Mouse (Mus musculus): ENCODE results near the gene Asb5. TPM values are rescaled to one million over a fixed set of nuclear protein-coding genes. Genes with fewer than 3 reads are reported as not detected.

Gene Asb5
- total and polyA plus RNA-seq, 3 experiments, result not detected

DNA sequence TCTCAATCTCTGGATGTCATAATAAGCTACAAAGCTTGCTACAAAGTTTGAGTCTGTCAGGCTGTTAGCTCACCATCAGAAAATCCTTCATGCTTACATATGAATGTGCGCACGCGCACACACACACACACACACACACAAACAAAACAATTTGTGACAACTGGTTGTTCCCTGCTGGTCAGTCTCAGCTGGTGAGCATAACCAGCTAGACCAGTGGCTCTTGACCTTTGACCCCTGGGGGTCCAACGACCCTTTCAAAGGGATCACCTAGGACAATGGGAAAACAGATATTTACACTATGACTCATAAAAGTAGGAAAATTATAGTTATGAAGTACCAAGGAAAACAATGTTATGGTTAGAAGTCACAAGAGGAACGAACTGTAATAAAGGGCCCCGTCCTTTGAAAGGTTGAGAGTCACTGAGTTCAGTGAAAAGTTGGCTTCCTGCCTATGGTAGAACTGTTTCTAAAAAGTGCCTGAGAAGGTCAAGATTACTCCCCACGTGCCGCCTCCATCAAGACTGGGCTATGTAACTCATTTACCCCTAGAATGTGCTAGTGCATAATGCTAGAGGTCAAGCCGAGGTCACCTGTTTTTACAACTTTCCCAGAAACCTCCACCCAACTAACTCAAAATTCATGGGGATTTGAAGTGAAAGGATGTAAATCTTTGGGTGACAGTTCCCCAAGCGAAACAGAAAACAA, 10.5 kb upstream of the Asb5 start:
- Histone ChIP-seq H3K4me1 (ENCODE audit: control insufficient read depth in 1 of 2, insufficient read depth in 2 of 2) (peaks cover 0 to 13% of the 10 kb centered on the region in 2 experiments; a peak in 2 of 4 replicates), H3K9me3 (replicated peaks; ENCODE audit: low read length) (no peaks in the 10 kb centered on the region), H3K27me3 (replicated peaks) (no peaks in the 10 kb centered on the region), H3K36me3 (replicated peaks in 1 of 2; ENCODE audit: control insufficient read depth in 1 of 2, insufficient read depth in 1 of 2, low read length in 1 of 2) (peaks cover 10 to 41% of the 10 kb centered on the region in 2 experiments), H3K79me2 (replicated peaks; ENCODE audit: control insufficient read depth, extremely low read depth, insufficient read depth, poor library complexity, severe bottlenecking) (0 out of 2 replicates have a peak, but pooled peaks cover 2% of the 10 kb centered on the region), H3K4me3 (replicated peaks in 1 of 3; ENCODE audit: low read depth in 2 of 3, low read length in 2 of 3, poor library complexity in 1 of 3) (no peak overlapping the region), H3K4me2 (ENCODE audit: insufficient read depth, low read depth, poor library complexity, severe bottlenecking) (no peak overlapping the region), H3K27ac (ENCODE audit: insufficient read depth, low read depth) (no peak overlapping the region), H3K9ac (ENCODE audit: insufficient read depth, low read depth) (no peak overlapping the region)
- no peak for DNase-seq (ENCODE audit: extremely low read depth)
- dilution Hi-C loops (cut with MboI; ENCODE audit: extremely low pct_ligation_motif_present, extremely low pct_unique_long_range_greater_than_20kb, low sequenced_read_pairs), result no loop called here
- in situ Hi-C loops (cut with MboI; ENCODE audit: low pct_ligation_motif_present, low pct_unique_long_range_greater_than_20kb, low sequenced_read_pairs), result no loop called here
- TF ChIP-seq TCF12 (IDR thresholded peaks at IDR 0.05; ENCODE audit: low read depth, low read length) (no peak), E2F4 (IDR thresholded peaks at IDR 0.05; ENCODE audit: insufficient replicate concordance, low read depth, low read length) (no peak), ZKSCAN1 (IDR thresholded peaks at IDR 0.05; ENCODE audit: borderline replicate concordance, low read depth, low read length) (no peak), ZC3H11A (IDR thresholded peaks at IDR 0.05; ENCODE audit: low read depth, low read length) (no peak), HCFC1 (IDR thresholded peaks at IDR 0.05; ENCODE audit: low read depth, low read length) (no peak), CTCF (conservative IDR thresholded peaks at IDR 0.05 in 1 of 2, IDR thresholded peaks at IDR 0.05 in 1 of 2; ENCODE audit: low read depth in 2 of 2, low read length in 2 of 2) (no peak), ZNF384 (IDR thresholded peaks at IDR 0.05; ENCODE audit: low read depth, low read length) (no peak), EP300 (IDR thresholded peaks at IDR 0.05; ENCODE audit: low read length) (no peak), SIN3A (IDR thresholded peaks at IDR 0.05; ENCODE audit: low read length) (no peak), MAX (IDR thresholded peaks at IDR 0.05; ENCODE audit: low read length) (no peak), CHD2 (IDR thresholded peaks at IDR 0.05; ENCODE audit: low read length) (no peak), CHD1 (IDR thresholded peaks at IDR 0.05; ENCODE audit: low read depth, low read length) (no peak), RCOR1 (conservative IDR thresholded peaks at IDR 0.05; ENCODE audit: low read depth, low read length) (no peak), RAD21 (IDR thresholded peaks at IDR 0.05; ENCODE audit: low read depth, low read length) (no peak), MXI1 (IDR thresholded peaks at IDR 0.05; ENCODE audit: low read depth, low read length) (no peak)

DNA sequence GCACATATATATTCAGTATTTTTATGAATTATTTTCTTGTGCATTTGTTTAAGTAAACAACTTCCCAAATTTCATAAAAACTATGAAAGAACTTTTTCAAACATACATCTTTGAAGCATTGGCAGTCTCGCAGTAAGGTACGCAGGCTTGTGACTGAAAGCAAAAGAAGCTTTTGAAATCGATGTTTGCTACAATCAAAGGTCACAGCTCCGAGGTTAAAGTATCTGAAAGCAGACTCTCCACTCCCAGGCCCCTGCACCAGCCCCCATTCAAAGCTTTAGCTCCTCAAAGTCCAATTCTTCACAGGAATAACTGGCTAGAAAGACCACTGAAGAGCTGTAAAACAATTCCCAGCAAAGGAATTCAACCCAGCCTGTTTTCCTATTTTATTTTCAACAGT, 8.9 kb upstream of the Asb5 start:
- DNase-seq (ENCODE audit: extremely low read depth), result no peak

More for the DNA sequence above, 8.9 kb upstream of the Asb5 start:
- dilution Hi-C loops (cut with MboI; ENCODE audit: extremely low pct_ligation_motif_present, extremely low pct_unique_long_range_greater_than_20kb, low sequenced_read_pairs), result no loop called here
- H3K36me3 ChIP-seq (replicated peaks in 1 of 2; ENCODE audit: control insufficient read depth in 1 of 2, insufficient read depth in 1 of 2, low read length in 1 of 2), result peaks cover 13 to 54% of the 10 kb centered on the region in 2 experiments
- no peak for TF ChIP-seq HCFC1 (IDR thresholded peaks at IDR 0.05; ENCODE audit: low read depth, low read length)
- TF ChIP-seq UBTF (IDR thresholded peaks at IDR 0.05; ENCODE audit: low read depth, low read length), result no peak
- TF ChIP-seq SMC3 (IDR thresholded peaks at IDR 0.05; ENCODE audit: low read depth, low read length), result no peak
- no peak for TF ChIP-seq MXI1 (IDR thresholded peaks at IDR 0.05; ENCODE audit: low read depth, low read length)
- no peak overlapping the region for H3K4me3 ChIP-seq (replicated peaks in 1 of 3; ENCODE audit: low read depth in 2 of 3, low read length in 2 of 3, poor library complexity in 1 of 3)
- no peaks in the 10 kb centered on the region for H3K9me3 ChIP-seq (replicated peaks; ENCODE audit: low read length)
- H3K79me2 ChIP-seq (replicated peaks; ENCODE audit: control insufficient read depth, extremely low read depth, insufficient read depth, poor library complexity, severe bottlenecking), result peaks cover 3% of the 10 kb centered on the region
- H3K27me3 ChIP-seq (replicated peaks), result no peaks in the 10 kb centered on the region
- no peak overlapping the region for H3K4me2 ChIP-seq (ENCODE audit: insufficient read depth, low read depth, poor library complexity, severe bottlenecking)
- H3K9ac ChIP-seq (ENCODE audit: insufficient read depth, low read depth), result no peak overlapping the region
- in situ Hi-C loops (cut with MboI; ENCODE audit: low pct_ligation_motif_present, low pct_unique_long_range_greater_than_20kb, low sequenced_read_pairs), result no loop called here
- peaks cover under 1 to 19% of the 10 kb centered on the region in 2 experiments; a peak in 3 of 4 replicates for H3K4me1 ChIP-seq (ENCODE audit: control insufficient read depth in 1 of 2, insufficient read depth in 2 of 2)
- no peak overlapping the region for H3K27ac ChIP-seq (ENCODE audit: insufficient read depth, low read depth)

All from CH12.LX (cell line).